Mouse (Mus musculus) liver, adult 2 months (tissue): Measurements from ENCODE around the gene Colgalt2.
"Not testable (repeated sequence)": the region's sequence is repeated elsewhere in the genome, so short reads cannot be mapped to it uniquely, and the experiment has no call there.

ENCODE experiments used
- CTCF ChIP-seq: fragments of 200-500 bp; IDR thresholded peaks from 2 replicates; pipeline ENCODE4 v1.5.1; 2011; ENCODE audit warnings: low read depth, low read length, control low read depth
- POLR2A ChIP-seq: fragments of 200-500 bp; IDR thresholded peaks from 2 replicates; pipeline ENCODE4 v1.6.1; 2011; ENCODE audit warnings: low read length, control low read depth; ENCODE audit not compliant: insufficient read depth; ENCODE audit errors: extremely low read depth

DNA sequence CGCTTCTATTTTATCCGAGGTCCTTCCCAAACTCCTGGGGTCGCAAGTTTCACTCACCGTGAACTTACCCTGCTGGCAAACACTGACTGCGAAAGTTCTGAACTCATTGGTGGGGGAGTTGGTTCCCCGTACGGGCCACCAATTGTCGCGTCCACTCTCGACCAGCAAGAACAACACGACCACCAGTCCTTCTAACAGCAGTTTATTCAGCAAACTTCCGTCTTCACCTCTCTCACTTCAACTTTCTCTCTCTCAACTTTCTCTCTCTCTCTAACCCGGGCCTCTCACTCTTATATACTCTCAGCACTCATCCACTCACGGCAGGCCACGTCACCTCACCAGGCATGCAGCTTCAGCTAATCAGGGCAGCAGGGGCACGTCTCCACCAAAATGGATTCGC is 37.9 kb downstream of the Colgalt2 start:
- not testable (repeated sequence) for TF ChIP-seq CTCF, POLR2A
